Mouse (Mus musculus) liver, adult 2 months (tissue): ENCODE results near the gene Ildr1. TPM values are rescaled to one million over a fixed set of nuclear protein-coding genes. Genes with fewer than 3 reads are reported as not detected.

Source experiments
- DNase-seq: peaks from one replicate; pipeline ENCODE4 v3.0.0-alpha.2; 2011; ENCODE audit warnings: low read depth, low spot score; ENCODE audit errors: extremely low read depth
- H3K27ac ChIP-seq: fragments of 200-500 bp; replicated peaks from 2 replicates; pipeline ENCODE4 v1.5.1; 2012; ENCODE audit warnings: low read depth, mild to moderate bottlenecking, control low read depth, inconsistent platforms, low read length; ENCODE audit not compliant: insufficient read depth
- H3K27me3 ChIP-seq: fragments of 200-500 bp; 2 replicates; pipeline ENCODE4 v1.6.1; 2012; ENCODE audit warnings: mild to moderate bottlenecking, moderate library complexity, low read length, inconsistent platforms; ENCODE audit not compliant: control insufficient read depth, insufficient read depth
- H3K36me3 ChIP-seq: fragments of 200-500 bp; 2 replicates; pipeline ENCODE4 v1.6.1; 2012; ENCODE audit warnings: low read length, inconsistent platforms; ENCODE audit not compliant: control insufficient read depth, insufficient read depth
- H3K4me1 ChIP-seq: fragments of 200-500 bp; 2 replicates; pipeline ENCODE4 v1.6.1; 2011; ENCODE audit warnings: low read length; ENCODE audit not compliant: control insufficient read depth, insufficient read depth
- H3K4me3 ChIP-seq: fragments of 200-500 bp; 2 replicates; pipeline ENCODE4 v1.5.1; 2011; ENCODE audit warnings: low read depth, mild to moderate bottlenecking, control low read depth, low read length, moderate library complexity; ENCODE audit not compliant: insufficient read depth
- H3K79me2 ChIP-seq: fragments of 200-500 bp; 2 replicates; pipeline ENCODE4 v1.6.1; 2012; ENCODE audit warnings: inconsistent platforms, mild to moderate bottlenecking, low read length, moderate library complexity; ENCODE audit not compliant: control insufficient read depth, insufficient read depth
- H3K9ac ChIP-seq: fragments of 200-500 bp; 2 replicates; pipeline ENCODE4 v1.6.1; 2012; ENCODE audit warnings: low read depth, mild to moderate bottlenecking, control low read depth, inconsistent platforms, low read length
- CTCF ChIP-seq: fragments of 200-500 bp; IDR thresholded peaks from 2 replicates; pipeline ENCODE4 v1.5.1; 2011; ENCODE audit warnings: low read depth, low read length, control low read depth
- POLR2A ChIP-seq: fragments of 200-500 bp; IDR thresholded peaks from 2 replicates; pipeline ENCODE4 v1.6.1; 2011; ENCODE audit warnings: low read length, control low read depth; ENCODE audit not compliant: insufficient read depth; ENCODE audit errors: extremely low read depth
- WGBS: fragments of 180-500 bp; shearing (Covaris S2); methylation state at CpG from one replicate; pipeline ENCODE4 v1.1.7; 2018; 5-methylcytosine and 5-hydroxymethylcytosine counted together
- polyA plus RNA-seq: library from polyadenylated mRNA; depleted of rRNA; stranded (reverse); fragments of >200 nt; gene quantifications from 2 replicates; pipeline ENCODE4 v1.2.3, GENCODE M21; 2012
- total RNA-seq: library from RNA; depleted of rRNA; stranded (reverse); fragments of >200 nt; gene quantifications from 2 replicates; pipeline ENCODE4 v1.2.3, GENCODE M21; 2014

The Ildr1 gene
- total and polyA plus RNA-seq, 2 experiments, result 0.11 to 0.37 TPM

- no peak overlapping the region for H3K9ac ChIP-seq
- H3K27ac ChIP-seq, result no peak overlapping the region
- H3K4me3 ChIP-seq, result no peak overlapping the region
- H3K27me3 ChIP-seq, result no peaks in the 10 kb centered on the region
- no peaks in the 10 kb centered on the region for H3K36me3 ChIP-seq
- H3K4me1 ChIP-seq, result no peaks in the 10 kb centered on the region
- H3K79me2 ChIP-seq, result no peaks in the 10 kb centered on the region
- DNase-seq, result peak; percentile 21
- TF ChIP-seq CTCF, result peak; percentile 19; the same call in 1 of the 2 replicates
- TF ChIP-seq POLR2A, result no peak
- 72% methylated on average over 3 of the region's 3 CpGs for WGBS
Observed at GRCm38 (mm10) chr16:36735421-36735820, 41.6 kb downstream of the Ildr1 start.

- Histone ChIP-seq H3K27ac (no peak overlapping the region), H3K27me3 (no peaks in the 10 kb centered on the region), H3K9ac (no peak overlapping the region), H3K4me3 (no peak overlapping the region), H3K4me1 (no peaks in the 10 kb centered on the region), H3K36me3 (no peaks in the 10 kb centered on the region), H3K79me2 (no peaks in the 10 kb centered on the region)
- TF ChIP-seq POLR2A, result no peak
- TF ChIP-seq CTCF, result no peak
- WGBS, result 60% methylated on average over 4 of the region's 4 CpGs
- no peak for DNase-seq
Observed at GRCm38 (mm10) chr16:36739404-36739930, 45.7 kb downstream of the Ildr1 start.

GRCm38 (mm10) chr16:36743580-36743979, 49.8 kb downstream of the Ildr1 start:
- Histone ChIP-seq H3K27me3 (no peaks in the 10 kb centered on the region), H3K79me2 (no peaks in the 10 kb centered on the region), H3K27ac (no peak overlapping the region), H3K4me3 (no peak overlapping the region), H3K9ac (no peak overlapping the region), H3K36me3 (no peaks in the 10 kb centered on the region), H3K4me1 (no peaks in the 10 kb centered on the region)
- DNase-seq, result no peak
- 35% methylated on average over 8 of the region's 8 CpGs for WGBS
- TF ChIP-seq CTCF, result no peak
- TF ChIP-seq POLR2A, result no peak

- no peaks in the 10 kb centered on the region for H3K79me2 ChIP-seq
- no peaks in the 10 kb centered on the region for H3K4me1 ChIP-seq
- no peaks in the 10 kb centered on the region for H3K27me3 ChIP-seq
- no peaks in the 10 kb centered on the region for H3K36me3 ChIP-seq
- TF ChIP-seq POLR2A (no peak), CTCF (no peak)
- H3K4me3 ChIP-seq, result no peak overlapping the region
- no peak for DNase-seq
- WGBS, result 73% methylated on average over 4 of the region's 4 CpGs
- H3K27ac ChIP-seq, result no peak overlapping the region
- H3K9ac ChIP-seq, result no peak overlapping the region
Observed at GRCm38 (mm10) chr16:36747068-36747467, 53.3 kb downstream of the Ildr1 start.

GRCm38 (mm10) chr16:36747767-36748166, 54.0 kb downstream of the Ildr1 start:
- H3K9ac ChIP-seq, result no peak overlapping the region
- no peaks in the 10 kb centered on the region for H3K27me3 ChIP-seq
- no peak overlapping the region for H3K4me3 ChIP-seq
- H3K36me3 ChIP-seq, result no peaks in the 10 kb centered on the region
- no peaks in the 10 kb centered on the region for H3K4me1 ChIP-seq
- 70% methylated on average over 2 of the region's 2 CpGs for WGBS
- peak; percentile 26 for DNase-seq
- no peak for TF ChIP-seq CTCF
- TF ChIP-seq POLR2A, result no peak
- no peak overlapping the region for H3K27ac ChIP-seq
- H3K79me2 ChIP-seq, result no peaks in the 10 kb centered on the region

GRCm38 (mm10) chr16:36751979-36752378, 58.2 kb downstream of the Ildr1 start:
- Histone ChIP-seq H3K4me1 (no peaks in the 10 kb centered on the region), H3K27me3 (no peaks in the 10 kb centered on the region), H3K36me3 (no peaks in the 10 kb centered on the region; the same call in 1 of the 2 replicates), H3K9ac (no peak overlapping the region), H3K4me3 (no peak overlapping the region), H3K27ac (no peak overlapping the region), H3K79me2 (no peaks in the 10 kb centered on the region)
- no peak for DNase-seq
- WGBS, result 76% methylated on average over 3 of the region's 3 CpGs
- TF ChIP-seq POLR2A, result no peak
- no peak for TF ChIP-seq CTCF
